Mouse (Mus musculus) heart, postnatal 0 days (tissue): ENCODE data around the gene Tnfsf9.

Experiments
- CTCF ChIP-seq: IDR thresholded peaks from 2 replicates; pipeline ENCODE4 v1.5.1; 2016; ENCODE audit warnings: antibody characterized with exemption, control low read depth, low read depth
- EP300 ChIP-seq: IDR thresholded peaks from 2 replicates; pipeline ENCODE4 v1.6.1; 2016; ENCODE audit warnings: antibody characterized with exemption, low read depth

DNA sequence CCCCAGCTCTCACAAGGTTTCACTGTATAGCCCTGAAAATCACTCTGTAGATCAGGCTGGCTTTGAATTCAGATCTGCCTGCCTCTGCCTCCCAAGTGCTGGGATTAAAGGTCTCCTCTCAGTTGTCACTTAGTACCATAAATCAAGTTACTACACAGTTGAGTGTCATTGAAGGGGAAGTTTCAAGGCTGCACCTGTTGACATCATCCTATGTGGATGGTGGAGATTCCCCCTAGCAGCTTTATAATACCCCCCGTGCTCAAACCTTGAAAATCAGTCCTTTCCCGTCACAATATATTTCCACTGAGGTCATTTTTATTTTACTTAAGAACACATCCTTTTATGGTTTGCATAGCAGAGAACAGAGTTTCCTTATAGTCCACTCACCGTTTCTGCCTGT, 38.6 kb downstream of the Tnfsf9 start:
- TF ChIP-seq CTCF (no peak), EP300 (no peak)
